Mouse (Mus musculus): ENCODE data around the gene Nle1.

GRCm38 (mm10) chr11:82865957-82866356, 42.3 kb downstream of the Nle1 start:
- TF ChIP-seq CTCF (IDR thresholded peaks at IDR 0.05; ENCODE audit: extremely low read depth, insufficient read length, insufficient replicate concordance, low read depth, low read length) (no peak), POLR2A (IDR thresholded peaks at IDR 0.05; ENCODE audit: low read depth, low read length) (no peak)

Data from small intestine, adult 2 months (tissue).